In the genomic region with DNA sequence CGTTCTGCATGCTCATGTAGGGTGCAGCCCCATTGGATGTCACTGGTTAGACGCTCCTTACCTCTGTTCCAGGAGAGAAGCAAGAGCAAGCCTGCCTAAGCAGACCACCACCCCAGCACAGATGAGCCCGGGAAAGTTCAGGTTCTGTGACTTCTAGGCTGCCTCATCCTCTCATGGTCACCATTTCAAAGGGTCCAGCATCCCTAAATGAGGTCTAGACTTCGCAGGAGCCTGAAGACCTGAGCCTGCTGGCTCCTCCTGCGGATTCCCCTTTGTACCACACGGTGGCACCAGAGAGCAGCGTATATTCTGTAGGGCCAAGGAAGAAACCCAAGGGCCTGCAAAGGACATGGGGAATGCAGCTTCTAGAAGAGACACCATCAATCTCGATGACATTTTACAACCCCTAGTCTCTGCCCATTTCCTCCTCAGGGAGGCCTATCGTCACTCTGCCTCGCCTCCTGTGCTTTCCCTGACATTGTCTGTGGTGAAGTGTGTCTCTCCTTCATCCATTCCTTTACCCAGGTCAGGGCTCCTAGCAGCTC, we compare ENCODE assay signal across 9 mouse cellular contexts. TPM values are rescaled to one million over a fixed set of nuclear protein-coding genes. Genes with fewer than 3 reads are reported as not detected.
DNase-seq lines count a peak whose midpoint lies in the region; ATAC-seq and TF ChIP-seq lines count a peak whose summit lies in the region.
"Had no signal": no experiment of that assay in that cellular context is flagged by ENCODE, and none has a peak within 500 bp of the region (broad histone marks: within the 10 kb centered on the region; RNA-seq: fewer than 3 reads in every experiment).

No protein-coding gene starts in this region.

- H3K9ac ChIP-seq in forebrain, postnatal 0 days: no peak overlapping the region
- H3K9ac ChIP-seq in hindbrain, embryonic 14.5 days: no peak overlapping the region
- H3K9ac ChIP-seq: limb, embryonic 15.5 days had no signal

- H3K9me3 ChIP-seq in forebrain, postnatal 0 days (ENCODE audit: low read length): no peaks in the 10 kb centered on the region
- H3K9me3 ChIP-seq in hindbrain, embryonic 14.5 days (ENCODE audit: control insufficient read depth, low read length): no peaks in the 10 kb centered on the region
- H3K9me3 ChIP-seq: limb, embryonic 15.5 days had no signal

- 20% methylated on average over 10 of the region's 10 CpGs for WGBS in cerebellum, adult 2 months
- 20% methylated on average over 10 of the region's 10 CpGs for WGBS in forebrain, postnatal 0 days
- WGBS in hindbrain, embryonic 14.5 days: 18% methylated on average over 10 of the region's 10 CpGs

- no peak overlapping the region for H3K27ac ChIP-seq in cerebellum, adult 2 months (ENCODE audit: insufficient read depth, low read length)
- H3K27ac ChIP-seq in forebrain, postnatal 0 days (ENCODE audit: low read depth, low read length): no peak overlapping the region
- no peak overlapping the region for H3K27ac ChIP-seq in hindbrain, embryonic 14.5 days
- H3K27ac ChIP-seq: limb, embryonic 15.5 days had no signal

- no peaks in the 10 kb centered on the region for H3K4me1 ChIP-seq in cerebellum, adult 2 months (ENCODE audit: control insufficient read depth, insufficient read depth, low read length)
- no peaks in the 10 kb centered on the region for H3K4me1 ChIP-seq in forebrain, postnatal 0 days (ENCODE audit: insufficient read depth)
- no peaks in the 10 kb centered on the region for H3K4me1 ChIP-seq in hindbrain, embryonic 14.5 days (replicated peaks; ENCODE audit: control insufficient read depth, insufficient read depth, low read length)
- H3K4me1 ChIP-seq: limb, embryonic 15.5 days had no signal

- H3K27me3 ChIP-seq in cerebellum, adult 2 months (ENCODE audit: control insufficient read depth, insufficient read depth, low read length): no peaks in the 10 kb centered on the region
- no peaks in the 10 kb centered on the region for H3K27me3 ChIP-seq in forebrain, postnatal 0 days (ENCODE audit: insufficient read depth, low read length)
- no peaks in the 10 kb centered on the region for H3K27me3 ChIP-seq in hindbrain, embryonic 14.5 days (ENCODE audit: control insufficient read depth, insufficient read depth, low read length)
- H3K27me3 ChIP-seq: limb, embryonic 15.5 days had no signal

- peak; percentile 75 for ATAC-seq in forebrain, postnatal 0 days
- peak; percentile 60; the same call in 1 of the 2 replicates for ATAC-seq in hindbrain, embryonic 14.5 days (ENCODE audit: low FRiP score)

- no peak overlapping the region for H3K4me2 ChIP-seq in forebrain, postnatal 0 days (ENCODE audit: low read depth)
- no peak overlapping the region for H3K4me2 ChIP-seq in hindbrain, embryonic 14.5 days (replicated peaks)
- H3K4me2 ChIP-seq: limb, embryonic 15.5 days had no signal

- no peak for TF ChIP-seq POLR2A in cerebellum, adult 2 months (IDR thresholded peaks at IDR 0.05; ENCODE audit: borderline replicate concordance, insufficient read depth, low read length)

- no peak overlapping the region for H3K4me3 ChIP-seq in cerebellum, adult 2 months (replicated peaks; ENCODE audit: insufficient read depth, low read depth, low read length)
- H3K4me3 ChIP-seq in forebrain, postnatal 0 days (ENCODE audit: low read depth, low read length): no peak overlapping the region
- H3K4me3 ChIP-seq in hindbrain, embryonic 14.5 days (replicated peaks; ENCODE audit: low read length): no peak overlapping the region
- H3K4me3 ChIP-seq: limb, embryonic 15.5 days had no signal

- peak; percentile 90 for DNase-seq in NIH3T3 (ENCODE audit: low read depth)
- peak; percentile 60 to 76 for DNase-seq in cerebellum, adult 2 months
- DNase-seq in forebrain, postnatal 0 days: peak; percentile 86
- peak; percentile 88 for DNase-seq in hindbrain, embryonic 14.5 days (ENCODE audit: low spot score)
- peak; percentile 77 to 82 for DNase-seq in layer of hippocampus, postnatal 10 days (ENCODE audit: low spot score in 2 of 2)
- peak; percentile 56 for DNase-seq in lung, postnatal 25 days (ENCODE audit: low spot score)
- DNase-seq in retina, postnatal 1 day: peak; percentile 79
- DNase-seq in urinary bladder, adult 2 months (ENCODE audit: low spot score): peak; percentile 42

- TF ChIP-seq CTCF in cerebellum, adult 2 months (IDR thresholded peaks at IDR 0.05; ENCODE audit: borderline replicate concordance, insufficient read depth, low read depth, low read length): peak; percentile 87
- peak; percentile 96 for TF ChIP-seq CTCF in forebrain, postnatal 0 days (IDR thresholded peaks at IDR 0.05; ENCODE audit: low read depth)

- 0 out of 2 replicates have a peak, but pooled peaks cover 4% of the 10 kb centered on the region for H3K36me3 ChIP-seq in forebrain, postnatal 0 days (ENCODE audit: insufficient read depth)
- H3K36me3 ChIP-seq in hindbrain, embryonic 14.5 days (replicated peaks; ENCODE audit: control insufficient read depth, insufficient read depth): peaks cover 15% of the 10 kb centered on the region
- H3K36me3 ChIP-seq: limb, embryonic 15.5 days had no signal

RNA-seq across cellular contexts. Expression of gene Vmn1r40, which starts 28.0 kb away (rescaled TPM):
- polyA plus RNA-seq in cerebellum, adult 2 months (2012; rRNA removed): not detected in 2 replicates
- not detected in 2 replicates for total RNA-seq in forebrain, postnatal 0 days (2014; rRNA removed)
- polyA plus RNA-seq in forebrain, postnatal 0 days (2015; fragmentation: Nextera tagmentation; extraction: Ambion mirVana): not detected in 2 replicates
- not detected in 2 replicates for polyA plus RNA-seq in hindbrain, embryonic 14.5 days (2014; fragmentation: Nextera tagmentation; extraction: Ambion mirVana)
- total RNA-seq in layer of hippocampus, postnatal 10 days (2021): not detected
- not detected in 2 replicates for polyA plus RNA-seq in urinary bladder, adult 2 months (2012; rRNA removed)
- polyA plus RNA-seq: limb, embryonic 15.5 days had no signal

RNA-seq across cellular contexts. Expression of gene Txnrd3, which starts 35.6 kb away (rescaled TPM):
- polyA plus RNA-seq in cerebellum, adult 2 months (2012; rRNA removed): 4.7 and 5.5 TPM in 2 replicates
- total RNA-seq in forebrain, postnatal 0 days (2014; rRNA removed): 21.2 and 24.2 TPM in 2 replicates
- 20.1 and 21.4 TPM in 2 replicates for polyA plus RNA-seq in forebrain, postnatal 0 days (2015; fragmentation: Nextera tagmentation; extraction: Ambion mirVana)
- polyA plus RNA-seq in hindbrain, embryonic 14.5 days (2014; fragmentation: Nextera tagmentation; extraction: Ambion mirVana): 16.0 and 17.1 TPM in 2 replicates
- total RNA-seq in layer of hippocampus, postnatal 10 days (2021): 1 to 10 TPM; 8.0 to 8.9 TPM
- 7.3 and 8.1 TPM in 2 replicates for polyA plus RNA-seq in urinary bladder, adult 2 months (2012; rRNA removed)
